Mouse (Mus musculus) embryonic facial prominence, embryonic 10.5 days (tissue): ENCODE measurements around the gene Gm4302. TPM values are rescaled to one million over a fixed set of nuclear protein-coding genes. Genes with fewer than 3 reads are reported as not detected.
"Not testable (repeated sequence)": the region's sequence is repeated elsewhere in the genome, so short reads cannot be mapped to it uniquely, and the experiment has no call there.

ENCODE experiments used
- DNase-seq: peaks from one replicate; pipeline ENCODE4 v3.0.0-alpha.2; 2017; ENCODE audit warnings: low spot score
- H3K27ac ChIP-seq: fragments of 300-500 bp; sonication (generic); replicated peaks from 2 replicates; pipeline ENCODE4 v1.5.1; 2016; ENCODE audit warnings: mild to moderate bottlenecking
- H3K27me3 ChIP-seq: fragments of 300-500 bp; sonication (generic); replicated peaks from 2 replicates; pipeline ENCODE4 v1.6.1; 2016; ENCODE audit warnings: low read depth, mild to moderate bottlenecking; ENCODE audit not compliant: poor library complexity, severe bottlenecking
- H3K36me3 ChIP-seq: fragments of 300-500 bp; sonication (generic); replicated peaks from 2 replicates; pipeline ENCODE4 v1.6.1; 2016; ENCODE audit warnings: mild to moderate bottlenecking, moderate library complexity
- H3K4me1 ChIP-seq: fragments of 300-500 bp; sonication (generic); 2 replicates; pipeline ENCODE4 v1.6.1; 2016
- H3K4me3 ChIP-seq: fragments of 300-500 bp; sonication (generic); 2 replicates; pipeline ENCODE4 v1.5.1; 2016; ENCODE audit warnings: mild to moderate bottlenecking, moderate library complexity
- H3K9me3 ChIP-seq: fragments of 300-500 bp; sonication (generic); 2 replicates; pipeline ENCODE4 v1.6.1; 2016; ENCODE audit warnings: mild to moderate bottlenecking
- WGBS: fragments of 180-500 bp; shearing (Covaris S2); methylation state at CpG from one replicate; pipeline ENCODE4 v1.1.7; 2016; 5-methylcytosine and 5-hydroxymethylcytosine counted together
- polyA plus RNA-seq: library from polyadenylated mRNA; unstranded; fragments of >200 nt; fragmentation: Nextera tagmentation; extraction: Ambion mirVana; gene quantifications from 2 replicates; pipeline ENCODE4 v1.2.1, GENCODE M21; 2016

Gm4302 gene
- polyA plus RNA-seq = not detected in 2 replicates

- H3K9me3 ChIP-seq, H3K27ac ChIP-seq, H3K4me3 ChIP-seq, H3K27me3 ChIP-seq, DNase-seq, H3K4me1 ChIP-seq, H3K36me3 ChIP-seq: not testable (repeated sequence)
- no CpG with 5 or more reads among the region's 3 CpGs for whole genome bisulfite sequencing
These were observed at the start of gene Gm4302 for GRCm38 (mm10) chr10:100340536-100340935. Gm4302 (plus strand) TSS chr10:100340836.

- Histone ChIP-seq H3K27me3 (no peaks in the 10 kb centered on the region), H3K4me1 (no peaks in the 10 kb centered on the region), H3K27ac (no peak overlapping the region), H3K9me3 (no peaks in the 10 kb centered on the region), H3K4me3 (no peak overlapping the region), H3K36me3 (no peaks in the 10 kb centered on the region)
- WGBS = 87% methylated on average over 2 of the region's 2 CpGs
- DNase-seq = no peak
These were observed 44.5 kb upstream of the Gm4302 start for GRCm38 (mm10) chr10:100296105-100296504.

DNA sequence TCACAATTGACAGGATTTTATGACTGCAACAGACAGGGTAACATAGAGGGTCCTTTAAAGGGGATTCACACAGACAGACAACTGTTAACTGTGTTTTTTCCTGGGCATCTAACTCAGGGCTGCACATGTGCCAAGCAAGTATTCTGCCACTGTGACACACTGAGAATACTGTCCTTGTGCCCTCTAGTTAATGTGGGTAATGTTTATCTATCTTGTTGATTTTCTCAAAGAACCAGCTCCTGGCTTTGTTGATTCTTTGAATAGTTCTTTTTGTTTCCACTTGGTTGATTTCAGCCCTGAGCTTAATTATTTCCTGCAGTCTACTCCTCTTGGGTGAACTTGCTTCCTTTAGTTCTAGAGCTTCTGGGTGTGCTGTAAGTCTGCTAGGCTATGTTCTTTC lies 40.5 kb upstream of the Gm4302 start:
- H3K27me3 ChIP-seq, H3K27ac ChIP-seq, H3K4me1 ChIP-seq, H3K36me3 ChIP-seq, DNase-seq, H3K4me3 ChIP-seq: not testable (repeated sequence)
- H3K9me3 ChIP-seq = peaks cover 11% of the 10 kb centered on the region; the same call in 1 of the 2 replicates

DNA sequence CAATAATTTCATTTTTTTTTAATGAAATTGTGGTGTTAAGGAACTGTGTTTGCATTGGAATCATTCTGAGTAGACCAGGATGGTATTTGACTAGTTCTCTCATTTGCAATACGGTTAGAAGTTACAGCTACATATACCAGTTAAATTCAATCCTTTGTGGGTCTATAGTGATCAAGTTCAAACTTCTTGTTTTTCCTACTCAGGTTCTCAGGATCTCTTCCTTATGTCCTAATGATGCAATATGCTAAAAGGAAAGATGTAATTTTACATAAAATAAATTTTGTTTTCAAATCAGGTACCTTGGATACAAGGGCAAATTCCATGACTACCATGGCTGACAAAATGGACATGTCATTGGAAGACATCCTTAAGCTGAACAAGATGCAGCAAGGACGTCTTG lies 5.3 kb upstream of the Gm4302 start, which contains the start of gene Gm4301:
Gm4301 (plus strand) TSS at position 301 of the 400 bp plus-strand sequence.
- WGBS = no CpG with 5 or more reads among the region's 2 CpGs
- not testable (repeated sequence) for H3K27me3 ChIP-seq, H3K4me1 ChIP-seq, H3K4me3 ChIP-seq, H3K36me3 ChIP-seq, DNase-seq, H3K27ac ChIP-seq, H3K9me3 ChIP-seq

DNA sequence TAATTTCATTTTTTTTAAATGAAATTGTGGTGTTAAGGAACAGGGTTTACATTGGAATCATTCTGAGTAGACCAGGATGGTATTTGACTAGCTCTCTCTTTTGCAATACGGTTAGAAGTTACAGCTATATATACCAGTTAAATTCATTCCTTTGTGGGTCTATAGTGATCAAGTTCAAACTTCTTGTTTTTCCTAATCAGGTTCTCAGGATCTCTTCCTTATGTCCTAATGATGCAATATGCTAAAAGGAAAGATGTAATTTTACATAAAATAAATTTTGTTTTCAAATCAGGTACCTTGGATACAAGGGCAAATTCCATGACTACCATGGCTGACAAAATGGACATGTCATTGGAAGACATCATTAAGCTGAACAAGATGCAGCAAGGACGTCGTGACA lies 5.0 kb downstream of the Gm4302 start, which contains the start of gene Gm4303:
Gm4303 (plus strand) TSS at position 301 of the 400 bp plus-strand sequence.
- H3K9me3 ChIP-seq, H3K27ac ChIP-seq, H3K27me3 ChIP-seq, DNase-seq, H3K4me3 ChIP-seq, H3K36me3 ChIP-seq, H3K4me1 ChIP-seq: not testable (repeated sequence)
- WGBS = no CpG with 5 or more reads among the region's 3 CpGs

DNA sequence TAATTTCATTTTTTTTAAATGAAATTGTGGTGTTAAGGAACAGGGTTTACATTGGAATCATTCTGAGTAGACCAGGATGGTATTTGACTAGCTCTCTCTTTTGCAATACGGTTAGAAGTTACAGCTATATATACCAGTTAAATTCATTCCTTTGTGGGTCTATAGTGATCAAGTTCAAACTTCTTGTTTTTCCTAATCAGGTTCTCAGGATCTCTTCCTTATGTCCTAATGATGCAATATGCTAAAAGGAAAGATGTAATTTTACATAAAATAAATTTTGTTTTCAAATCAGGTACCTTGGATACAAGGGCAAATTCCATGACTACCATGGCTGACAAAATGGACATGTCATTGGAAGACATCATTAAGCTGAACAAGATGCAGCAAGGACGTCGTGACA lies 10.2 kb downstream of the Gm4302 start, which contains the start of gene Gm4305:
Gm4305 (plus strand) TSS at position 301 of the 400 bp plus-strand sequence.
- not testable (repeated sequence) for H3K4me1 ChIP-seq, H3K27me3 ChIP-seq, H3K4me3 ChIP-seq, H3K36me3 ChIP-seq, H3K9me3 ChIP-seq, DNase-seq, H3K27ac ChIP-seq
- no CpG with 5 or more reads among the region's 3 CpGs for WGBS

- H3K4me3 ChIP-seq, H3K9me3 ChIP-seq, DNase-seq, H3K27me3 ChIP-seq, H3K27ac ChIP-seq, H3K4me1 ChIP-seq, H3K36me3 ChIP-seq: not testable (repeated sequence)
- 80% methylated on average over 2 of the region's 2 CpGs for WGBS
These were observed 16.2 kb downstream of the Gm4302 start for GRCm38 (mm10) chr10:100356841-100357240.

DNA sequence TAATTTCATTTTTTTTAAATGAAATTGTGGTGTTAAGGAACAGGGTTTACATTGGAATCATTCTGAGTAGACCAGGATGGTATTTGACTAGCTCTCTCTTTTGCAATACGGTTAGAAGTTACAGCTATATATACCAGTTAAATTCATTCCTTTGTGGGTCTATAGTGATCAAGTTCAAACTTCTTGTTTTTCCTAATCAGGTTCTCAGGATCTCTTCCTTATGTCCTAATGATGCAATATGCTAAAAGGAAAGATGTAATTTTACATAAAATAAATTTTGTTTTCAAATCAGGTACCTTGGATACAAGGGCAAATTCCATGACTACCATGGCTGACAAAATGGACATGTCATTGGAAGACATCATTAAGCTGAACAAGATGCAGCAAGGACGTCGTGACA lies 20.4 kb downstream of the Gm4302 start, which contains the start of gene Gm4307:
Gm4307 (plus strand) TSS at position 301 of the 400 bp plus-strand sequence.
- not testable (repeated sequence) for H3K4me1 ChIP-seq, H3K36me3 ChIP-seq, H3K27me3 ChIP-seq, H3K27ac ChIP-seq, H3K9me3 ChIP-seq, DNase-seq, H3K4me3 ChIP-seq
- WGBS = no CpG with 5 or more reads among the region's 3 CpGs

DNA sequence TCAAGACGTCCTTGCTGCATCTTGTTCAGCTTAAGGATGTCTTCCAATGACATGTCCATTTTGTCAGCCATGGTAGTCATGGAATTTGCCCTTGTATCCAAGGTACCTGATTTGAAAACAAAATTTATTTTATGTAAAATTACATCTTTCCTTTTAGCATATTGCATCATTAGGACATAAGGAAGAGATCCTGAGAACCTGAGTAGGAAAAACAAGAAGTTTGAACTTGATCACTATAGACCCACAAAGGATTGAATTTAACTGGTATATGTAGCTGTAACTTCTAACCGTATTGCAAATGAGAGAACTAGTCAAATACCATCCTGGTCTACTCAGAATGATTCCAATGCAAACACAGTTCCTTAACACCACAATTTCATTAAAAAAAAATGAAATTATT lies 41.8 kb downstream of the Gm4302 start, which contains the start of gene Gm4312:
Gm4312 (minus strand) TSS at position 101 of the 400 bp plus-strand sequence.
- H3K4me3 ChIP-seq, H3K36me3 ChIP-seq, H3K27ac ChIP-seq, DNase-seq, H3K9me3 ChIP-seq, H3K4me1 ChIP-seq, H3K27me3 ChIP-seq: not testable (repeated sequence)
- WGBS = no CpG with 5 or more reads among the region's 2 CpGs

Other genes starting within 250 kb of the Gm4302 start
- not detected in 2 replicates for gene Gm4301, start 5.2 kb upstream of the Gm4302 start, polyA plus RNA-seq
- gene Gm4303, start 5.1 kb downstream of the Gm4302 start, polyA plus RNA-seq = not detected in 2 replicates
- gene Gm4305, start 10.3 kb downstream of the Gm4302 start, polyA plus RNA-seq = not detected in 2 replicates
- gene Gm4307, start 20.5 kb downstream of the Gm4302 start, polyA plus RNA-seq = not detected in 2 replicates
- not detected in 2 replicates for gene Gm4312, start 41.7 kb downstream of the Gm4302 start, polyA plus RNA-seq
- 23.0 and 26.2 TPM in 2 replicates for gene Tmtc3, start 146.5 kb downstream of the Gm4302 start, polyA plus RNA-seq
- 6.2 and 6.3 TPM in 2 replicates for gene Cep290, start 146.7 kb downstream of the Gm4302 start, polyA plus RNA-seq
- gene 4930430F08Rik, start 249.6 kb downstream of the Gm4302 start, polyA plus RNA-seq = 8.6 and 9.8 TPM in 2 replicates
- gene 1700017N19Rik, start 249.6 kb downstream of the Gm4302 start, polyA plus RNA-seq = not detected in 2 replicates